Mouse (Mus musculus): ENCODE data around the gene Atp8a1.

DNA sequence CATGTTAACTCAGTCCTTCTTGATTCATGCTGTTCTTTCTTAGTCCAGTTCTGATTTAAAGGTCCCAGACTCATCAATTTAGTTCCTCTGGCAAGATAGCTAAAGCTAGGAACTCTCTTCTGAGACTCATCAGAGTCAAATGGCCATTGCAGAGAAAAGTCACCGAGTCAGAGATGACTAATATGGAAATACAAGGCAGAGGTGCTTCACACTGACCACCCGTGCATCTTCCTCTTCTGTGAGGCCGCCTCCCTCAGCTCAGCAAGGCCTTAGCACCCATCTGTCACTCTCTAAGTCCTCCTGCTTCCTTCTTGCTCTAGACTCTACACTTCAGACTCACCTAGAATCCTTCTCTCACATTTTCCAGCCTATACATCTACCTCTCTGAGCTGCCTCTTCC, 108.0 kb downstream of the Atp8a1 start:
- TF ChIP-seq CTCF (IDR thresholded peaks at IDR 0.05) (no peak), EP300 (IDR thresholded peaks at IDR 0.05) (no peak)

Measured in lung, postnatal 0 days (tissue).